Mouse (Mus musculus): Measurements from ENCODE around the gene V1rd19.
"Not testable (repeated sequence)": the region's sequence is repeated elsewhere in the genome, so short reads cannot be mapped to it uniquely, and the experiment has no call there.

V1rd19 gene

GRCm38 (mm10) chr7:24001391-24001790 is at the start of gene V1rd19:
V1rd19 (plus strand) TSS chr7:24001691.
- no peak for DNase-seq (ENCODE audit: low read depth, low spot score)

GRCm38 (mm10) chr7:23968044-23968443 is 33.4 kb upstream of the V1rd19 start:
- DNase-seq (ENCODE audit: low read depth, low spot score), result not testable (repeated sequence)

- DNase-seq (ENCODE audit: low read depth, low spot score), result not testable (repeated sequence)
Observed at GRCm38 (mm10) chr7:23974315-23974714, 27.2 kb upstream of the V1rd19 start, which contains the start of gene Vmn1r181. Vmn1r181 (plus strand) TSS chr7:23974615.

- DNase-seq (ENCODE audit: low read depth, low spot score), result no peak
Observed at GRCm38 (mm10) chr7:24052660-24053304, 51.3 kb downstream of the V1rd19 start, which contains the start of gene Vmn1r183. Vmn1r183 (plus strand) TSS chr7:24053254.
